Mouse (Mus musculus) brain, embryonic 14.5 days (tissue): ENCODE measurements at regions not wholly inside any gene's neighbourhood (a gene's known extent, or its start where the extent isn't known, plus 50 kb on each side); places are given as distances from the start of the nearest gene placed in this dataset.

Source experiments
- CTCF ChIP-seq: fragments of 200-500 bp; IDR thresholded peaks from 2 replicates; pipeline ENCODE4 v1.5.1; 2012; ENCODE audit warnings: inconsistent platforms, mild to moderate bottlenecking, moderate library complexity, borderline replicate concordance; ENCODE audit not compliant: insufficient read depth, insufficient read length; ENCODE audit errors: extremely low read depth
- POLR2A ChIP-seq: fragments of 200-500 bp; IDR thresholded peaks from 2 replicates; pipeline ENCODE4 v1.6.1; 2012; ENCODE audit warnings: mild to moderate bottlenecking, inconsistent platforms, borderline replicate concordance; ENCODE audit not compliant: poor library complexity, insufficient read depth, insufficient read length, severe bottlenecking; ENCODE audit errors: extremely low read depth

DNA sequence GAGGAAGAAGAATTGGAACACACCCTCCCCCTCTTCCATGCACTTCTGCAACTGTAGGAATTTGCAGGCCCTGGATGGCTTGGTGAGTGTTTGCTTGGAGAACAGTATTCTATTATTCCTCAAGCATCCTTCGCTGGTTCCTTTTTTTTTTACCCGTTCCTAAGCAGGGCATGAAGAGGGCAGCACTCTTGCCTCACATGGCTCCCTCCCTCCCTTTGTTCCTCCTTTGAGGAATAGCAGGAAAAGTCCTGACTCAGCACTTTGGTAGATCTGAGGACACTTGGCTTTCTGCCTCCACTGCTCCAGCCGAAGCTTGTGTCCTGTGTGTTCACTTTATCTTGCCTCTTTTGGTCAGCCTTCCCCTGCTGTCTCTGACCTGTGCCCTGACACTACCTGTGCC lies 137.2 kb upstream of the Ccdc122 start:
- TF ChIP-seq CTCF: no peak
- no peak for TF ChIP-seq POLR2A
